Mouse (Mus musculus) WW6 (cell line): ENCODE measurements around the gene Mtfr2.

ENCODE experiments used
- DNase-seq: peaks from one replicate; pipeline ENCODE4 v3.0.0-alpha.2; 2013; ENCODE audit warnings: low read depth, low spot score

Mtfr2 gene

DNA sequence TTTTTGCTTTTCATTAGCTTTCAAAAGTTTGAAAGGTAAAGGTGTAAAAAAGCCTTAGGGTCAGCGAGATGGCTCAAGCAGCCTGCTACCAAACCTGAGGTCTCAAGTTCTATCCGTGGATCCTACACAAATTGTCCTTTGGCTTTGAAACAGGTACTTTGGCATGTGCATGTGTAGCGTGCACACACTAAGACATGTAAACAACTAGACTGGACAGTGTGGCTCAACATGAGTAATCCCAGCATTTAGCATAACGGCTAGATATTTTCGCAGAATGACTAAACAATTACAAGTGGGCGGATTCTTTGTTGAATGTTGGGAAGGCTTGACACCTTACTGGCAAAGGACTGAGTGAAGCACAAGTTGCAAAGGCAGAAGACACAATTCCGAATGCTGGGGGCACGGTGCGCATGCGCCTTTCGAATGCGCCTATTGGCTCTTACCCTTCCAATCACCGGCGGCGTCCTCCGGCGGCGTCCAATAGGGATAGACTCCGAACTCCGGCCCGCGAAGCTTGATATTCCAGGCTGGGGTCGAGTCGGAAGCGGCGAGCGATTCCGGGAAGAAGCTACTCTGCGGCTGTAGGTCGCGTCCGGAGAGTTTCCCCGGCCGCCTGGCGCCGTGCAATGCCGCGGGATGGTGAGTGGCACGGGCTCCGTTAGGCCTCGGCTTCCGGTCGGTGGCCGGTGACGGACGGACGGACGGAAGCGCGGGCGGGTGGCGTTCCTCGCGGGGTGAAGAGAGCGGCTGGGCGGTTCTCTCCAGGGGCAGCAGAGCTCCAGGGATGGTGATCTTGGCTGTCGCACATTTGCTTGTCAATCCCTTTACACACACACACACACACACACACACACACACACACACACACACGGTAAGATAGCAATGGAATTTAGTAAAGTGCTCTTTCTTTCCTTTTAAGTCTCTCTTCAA lies at the start of gene Mtfr2:
TSS of gene Mtfr2 (plus strand) at position 486 of the 930 bp plus-strand sequence.
- peak; percentile 91 for DNase-seq

DNA sequence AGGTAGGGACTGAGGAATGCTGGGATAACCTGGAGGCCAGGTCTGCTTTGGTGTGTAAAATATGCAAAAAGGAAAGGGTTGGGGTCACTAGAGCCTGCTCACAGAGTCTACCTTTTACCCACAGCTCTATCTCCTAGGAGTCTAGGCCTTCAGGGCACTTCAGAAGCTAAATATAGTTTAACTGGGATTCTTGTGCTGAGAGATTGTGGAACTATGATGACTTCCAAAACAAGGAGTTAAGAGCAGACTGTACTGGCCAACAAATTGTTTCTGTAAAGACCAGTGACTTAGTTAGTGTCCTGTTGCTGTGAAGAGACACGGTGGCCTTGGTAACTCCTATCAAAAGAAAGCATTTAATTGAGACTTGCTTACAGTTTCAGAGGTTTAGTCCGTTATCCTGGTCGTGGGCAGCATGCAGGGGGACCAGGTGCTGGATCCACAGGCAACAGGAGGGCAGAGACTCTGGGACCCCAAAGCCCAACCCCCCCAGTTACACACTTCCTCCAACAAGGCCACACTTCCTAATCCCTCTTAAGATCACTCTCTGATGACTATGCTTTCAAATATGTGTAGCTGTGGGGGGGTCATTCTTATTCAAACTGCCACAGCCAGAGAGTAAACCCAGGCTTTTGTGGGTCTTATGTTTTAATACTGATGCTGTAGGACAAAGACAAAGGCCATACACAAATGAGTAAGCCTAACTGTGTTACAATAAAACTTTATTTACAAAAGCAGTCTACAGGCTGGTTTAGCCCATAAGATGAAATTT lies 49.2 kb upstream of the Mtfr2 start:
- DNase-seq, result no peak

DNA sequence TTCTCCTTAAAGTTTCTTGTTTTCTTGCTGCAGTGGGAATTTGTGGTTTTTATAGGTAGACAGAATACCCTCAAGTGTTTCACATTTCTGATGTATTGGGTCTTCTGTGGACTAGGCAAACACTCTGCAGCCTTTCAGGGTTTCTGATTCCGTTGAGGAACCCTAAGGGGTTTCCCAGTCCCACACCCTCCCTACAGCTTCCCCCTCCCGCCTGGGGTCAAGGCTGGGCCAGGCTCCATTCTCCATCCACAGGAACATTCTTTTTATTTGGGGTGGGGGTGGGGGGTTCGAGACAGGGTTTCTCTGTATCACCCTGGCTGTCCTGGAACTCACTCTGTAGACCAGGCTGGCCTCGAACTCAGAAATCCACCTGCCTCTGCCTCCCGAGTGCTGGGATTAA lies 48.5 kb upstream of the Mtfr2 start:
- no peak for DNase-seq

- no peak for DNase-seq
Measured at GRCm38 (mm10) chr10:20310969-20311769, 36.4 kb upstream of the Mtfr2 start.

- DNase-seq, result peak; percentile 98
Measured at GRCm38 (mm10) chr10:20311918-20312735, 35.4 kb upstream of the Mtfr2 start, which contains the start of gene Bclaf1. Gene Bclaf1, plus strand, starts transcription at chr10:20312469.

GRCm38 (mm10) chr10:20312736-20313301 lies 34.8 kb upstream of the Mtfr2 start:
- peak; percentile 68 for DNase-seq

- no peak for DNase-seq
Measured at GRCm38 (mm10) chr10:20313447-20313846, 34.1 kb upstream of the Mtfr2 start.

GRCm38 (mm10) chr10:20313941-20314340 lies 33.6 kb upstream of the Mtfr2 start:
- no peak for DNase-seq

GRCm38 (mm10) chr10:20314797-20315196 lies 32.8 kb upstream of the Mtfr2 start:
- no peak for DNase-seq

GRCm38 (mm10) chr10:20317466-20317865 lies 30.1 kb upstream of the Mtfr2 start:
- no peak for DNase-seq

DNA sequence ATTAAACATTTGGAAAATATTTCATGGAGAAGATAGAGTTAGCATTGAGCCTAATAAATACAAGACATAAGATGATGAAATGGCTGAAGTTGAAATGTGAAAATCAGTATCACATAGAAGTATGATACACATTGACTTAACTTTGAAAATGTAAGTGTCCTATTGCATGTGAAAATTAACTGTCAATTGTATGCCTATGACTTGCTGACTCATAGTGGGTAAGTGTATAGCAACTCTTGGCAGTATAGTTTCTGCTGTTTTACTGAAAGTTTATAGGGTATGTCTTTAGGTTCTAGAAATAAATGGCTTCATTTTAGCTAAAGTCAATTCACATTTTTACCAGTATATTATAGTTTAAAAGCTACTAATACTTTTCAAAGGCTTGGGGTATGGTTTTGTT lies 21.3 kb upstream of the Mtfr2 start:
- DNase-seq, result no peak

DNA sequence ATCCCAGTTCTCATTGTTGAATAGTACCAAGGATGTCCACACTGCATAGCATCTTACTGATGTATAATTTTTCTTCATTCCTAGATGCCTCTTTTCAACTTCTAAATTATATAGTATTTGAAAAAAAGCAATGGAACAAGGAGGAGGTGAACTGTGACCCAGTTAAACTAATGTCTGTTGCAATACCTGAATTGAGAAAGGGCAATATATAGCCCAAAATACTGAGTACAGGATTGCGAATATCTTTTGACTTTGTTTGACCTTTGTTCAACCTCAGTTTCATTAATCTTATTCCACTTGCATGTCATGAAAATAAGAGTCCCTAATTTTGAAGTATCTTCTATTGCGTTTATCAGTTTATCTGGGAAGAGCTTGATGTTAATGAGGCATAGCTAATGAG lies 16.3 kb upstream of the Mtfr2 start:
- DNase-seq, result no peak

GRCm38 (mm10) chr10:20337872-20338271 lies 9.7 kb upstream of the Mtfr2 start:
- DNase-seq, result no peak

DNA sequence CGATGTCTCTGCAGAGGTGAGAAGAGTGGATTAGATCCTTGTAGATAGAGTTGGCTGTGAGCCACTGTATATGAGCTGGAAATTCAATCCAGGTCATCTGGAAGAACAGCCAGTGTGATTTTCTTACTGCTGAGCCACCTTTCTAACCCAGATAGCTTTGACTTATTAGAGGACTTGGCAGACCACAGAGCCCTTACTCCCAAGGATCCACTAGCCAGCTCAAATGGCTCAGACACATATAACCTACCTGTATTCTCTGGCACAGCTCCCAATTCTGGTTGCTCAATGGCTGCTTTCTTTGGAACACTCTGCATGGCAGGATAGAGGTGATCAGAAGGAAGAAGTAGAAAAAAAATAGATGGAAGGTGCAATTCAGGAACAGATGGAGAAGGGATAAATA lies 1.8 kb upstream of the Mtfr2 start:
- no peak for DNase-seq

GRCm38 (mm10) chr10:20348894-20349293 lies 1.3 kb downstream of the Mtfr2 start:
- DNase-seq, result no peak

DNA sequence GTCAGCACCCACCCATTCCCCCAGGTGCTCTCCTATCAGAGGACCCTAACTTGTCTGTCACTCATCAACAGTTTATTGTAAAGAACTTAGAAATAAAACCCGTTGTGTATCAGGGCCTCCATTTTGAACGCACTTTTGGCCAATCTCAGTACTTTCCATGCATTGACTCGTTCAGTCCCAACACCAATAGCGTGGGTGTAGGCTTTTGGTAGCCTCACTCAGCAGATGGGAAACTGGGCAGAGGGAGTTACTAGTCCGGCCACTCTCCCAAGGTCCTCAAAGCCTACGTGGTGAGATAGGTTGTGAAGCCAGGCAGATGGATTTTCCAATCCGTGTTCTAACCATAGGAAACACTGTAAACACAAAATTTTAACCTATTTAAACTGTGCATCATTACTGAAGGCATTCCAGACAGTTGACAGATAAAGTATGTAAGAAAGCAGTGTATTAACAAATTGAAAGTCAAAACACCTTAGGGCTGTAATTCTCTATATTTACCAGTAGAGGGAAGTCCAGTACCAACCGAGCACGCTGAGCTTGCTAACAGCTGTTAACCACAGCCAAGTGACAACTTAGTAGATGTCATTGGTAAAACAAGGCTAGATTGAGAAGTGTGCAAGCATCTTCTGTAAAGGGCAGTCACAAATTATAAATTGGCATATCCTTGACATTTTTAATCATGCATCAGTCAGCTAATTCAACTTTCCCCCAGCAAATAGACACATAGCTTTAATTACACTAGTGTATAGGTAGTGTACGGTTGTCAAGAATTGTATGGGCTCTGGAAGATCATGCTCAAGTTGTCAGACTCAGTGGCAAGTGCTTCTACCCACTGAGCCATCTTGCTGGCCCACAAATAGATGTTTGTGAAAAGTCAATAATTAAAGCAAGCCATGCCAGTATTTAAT lies 14.2 kb downstream of the Mtfr2 start:
- DNase-seq, result no peak

GRCm38 (mm10) chr10:20362450-20363118 lies 15.0 kb downstream of the Mtfr2 start:
- DNase-seq, result no peak

DNA sequence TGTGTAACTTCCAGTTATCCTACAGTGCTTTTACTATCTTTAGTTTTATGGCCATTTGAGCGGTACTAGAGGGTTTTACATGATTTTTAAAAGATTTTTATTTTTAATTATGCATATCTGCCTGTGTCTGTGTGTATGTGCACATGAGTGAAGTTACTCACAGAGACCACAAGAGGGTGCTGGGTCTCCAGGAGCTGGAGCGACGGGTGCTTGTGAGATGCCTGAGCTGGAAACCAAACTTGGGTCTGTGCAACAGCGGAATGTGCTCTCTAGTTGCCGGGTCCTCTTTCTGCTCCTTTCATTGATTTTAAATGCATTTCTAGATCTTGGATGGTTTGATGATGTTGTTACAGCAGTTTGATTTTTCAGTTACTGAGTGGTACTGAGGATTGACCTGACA lies 24.5 kb downstream of the Mtfr2 start:
- no peak for DNase-seq

DNA sequence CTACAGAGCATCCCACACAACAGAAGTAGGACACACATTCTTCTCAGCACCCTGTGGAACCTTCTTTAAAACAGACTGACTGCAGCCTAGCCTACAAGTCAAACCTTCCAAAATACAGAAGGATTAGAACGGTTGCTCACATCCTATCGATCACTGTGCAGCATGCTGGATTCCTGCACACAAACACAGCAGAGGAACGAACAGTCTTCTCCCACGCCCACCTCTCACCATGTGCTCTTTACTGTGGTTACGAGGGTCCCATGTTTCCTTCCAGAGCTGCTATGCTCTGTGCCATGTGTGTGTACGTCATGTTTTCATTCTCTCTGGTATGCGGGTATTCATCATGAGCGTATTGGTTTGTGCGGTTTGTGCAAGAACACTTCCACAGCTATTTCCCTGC lies 30.1 kb downstream of the Mtfr2 start:
- DNase-seq, result no peak
